Mouse (Mus musculus): ENCODE measurements around the gene Pdap1. TPM values are rescaled to one million over a fixed set of nuclear protein-coding genes. Genes with fewer than 3 reads are reported as not detected.
A peak's percentile ranks its signal among the peaks of the same experiment; 100 is the strongest.
"Not testable (repeated sequence)": the region's sequence is repeated elsewhere in the genome, so short reads cannot be mapped to it uniquely, and the experiment has no call there.

Pdap1 gene
- polyA plus RNA-seq, 1 experiment from 2014 or later = 96.3 TPM

DNA sequence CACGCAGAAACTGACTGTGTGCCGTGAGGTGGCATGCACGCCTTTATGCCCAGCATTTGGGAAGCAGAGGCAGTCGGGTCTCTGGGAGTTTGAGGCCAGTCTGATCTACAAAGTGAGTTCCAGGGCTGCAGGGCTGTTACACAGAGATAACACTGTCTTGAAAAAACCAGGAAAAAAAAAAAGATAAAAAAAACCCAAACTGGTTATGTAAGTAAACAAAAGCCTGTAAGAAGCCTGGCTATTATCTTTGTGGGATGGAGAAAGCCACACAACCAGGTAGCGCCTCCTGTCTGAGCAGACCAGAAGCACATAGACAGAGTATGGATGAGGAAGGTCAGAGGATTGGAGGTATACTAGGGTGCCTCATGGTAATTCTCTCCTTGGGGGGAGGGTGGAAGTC lies 12.7 kb upstream of the Pdap1 start:
- H3K4me2 ChIP-seq (ENCODE audit: low read length) = no peak overlapping the region
- no peak overlapping the region for H3K27ac ChIP-seq (ENCODE audit: low read length)
- H3K36me3 ChIP-seq (ENCODE audit: control insufficient read depth, insufficient read depth) = peaks cover 44% of the 10 kb centered on the region
- H3K9ac ChIP-seq (replicated peaks; ENCODE audit: low read depth, low read length) = no peak overlapping the region
- ATAC-seq = no peak
- H3K4me3 ChIP-seq (replicated peaks; ENCODE audit: low read length) = no peak overlapping the region
- WGBS = 94% methylated on average over 5 of the region's 5 CpGs
- H3K9me3 ChIP-seq (ENCODE audit: control insufficient read depth, low read length) = no peaks in the 10 kb centered on the region
- no peaks in the 10 kb centered on the region for H3K4me1 ChIP-seq (replicated peaks; ENCODE audit: control insufficient read depth, insufficient read depth, low read length)
- H3K27me3 ChIP-seq (replicated peaks; ENCODE audit: control insufficient read depth, insufficient read depth, low read length) = no peaks in the 10 kb centered on the region

DNA sequence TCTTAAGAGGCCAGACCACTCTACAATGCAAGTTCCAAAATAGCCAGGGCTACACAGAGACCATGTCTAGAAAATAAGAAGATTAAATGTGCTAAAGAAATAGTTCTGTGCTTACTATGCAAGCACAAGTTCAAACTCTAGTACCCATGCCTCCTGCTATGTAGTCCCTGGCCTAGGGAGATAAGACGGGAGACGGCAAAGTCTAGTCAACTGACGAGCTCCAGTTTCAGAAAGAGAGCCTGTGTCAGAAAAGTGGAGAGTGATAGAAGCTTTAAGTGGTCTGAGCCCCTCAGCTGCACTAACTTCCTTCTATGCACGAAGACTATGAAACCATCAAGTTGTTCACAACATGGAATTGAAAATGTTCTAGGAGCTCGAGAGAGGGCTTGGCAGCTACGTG lies 9.3 kb upstream of the Pdap1 start:
- Histone ChIP-seq H3K27ac (ENCODE audit: low read length) (no peak overlapping the region), H3K4me1 (replicated peaks; ENCODE audit: control insufficient read depth, insufficient read depth, low read length) (no peaks in the 10 kb centered on the region), H3K4me3 (replicated peaks; ENCODE audit: low read length) (no peak overlapping the region), H3K27me3 (replicated peaks; ENCODE audit: control insufficient read depth, insufficient read depth, low read length) (no peaks in the 10 kb centered on the region), H3K9me3 (ENCODE audit: control insufficient read depth, low read length) (no peaks in the 10 kb centered on the region), H3K36me3 (ENCODE audit: control insufficient read depth, insufficient read depth) (peaks cover 57% of the 10 kb centered on the region), H3K4me2 (ENCODE audit: low read length) (no peak overlapping the region), H3K9ac (replicated peaks; ENCODE audit: low read depth, low read length) (no peak overlapping the region)
- no peak for ATAC-seq
- WGBS = 91% methylated on average over 6 of the region's 6 CpGs

DNA sequence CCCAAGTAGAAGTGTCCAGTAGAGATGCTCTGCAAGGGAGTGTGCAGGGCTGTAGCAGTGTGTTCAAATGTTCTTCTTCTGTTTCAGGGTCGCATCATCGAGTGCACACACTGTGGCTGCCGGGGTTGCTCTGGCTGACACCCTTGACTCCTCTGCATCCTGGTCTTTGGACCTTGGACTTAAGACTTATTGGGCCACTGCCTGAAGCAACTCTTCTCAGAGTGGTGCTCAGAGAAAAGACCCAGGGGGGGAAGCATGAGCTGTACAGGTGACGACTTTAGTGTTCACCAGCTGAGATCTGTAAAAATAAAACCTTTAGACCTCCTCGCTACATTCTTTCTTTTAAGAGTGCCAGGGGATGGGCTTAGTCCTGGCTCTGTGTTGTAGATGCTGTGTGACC lies 7.7 kb upstream of the Pdap1 start:
- H3K27ac ChIP-seq (ENCODE audit: low read length) = no peak overlapping the region
- H3K4me3 ChIP-seq (replicated peaks; ENCODE audit: low read length) = no peak overlapping the region
- H3K9ac ChIP-seq (replicated peaks; ENCODE audit: low read depth, low read length) = no peak overlapping the region
- H3K27me3 ChIP-seq (replicated peaks; ENCODE audit: control insufficient read depth, insufficient read depth, low read length) = no peaks in the 10 kb centered on the region
- H3K4me1 ChIP-seq (replicated peaks; ENCODE audit: control insufficient read depth, insufficient read depth, low read length) = no peaks in the 10 kb centered on the region
- ATAC-seq = no peak
- H3K36me3 ChIP-seq (ENCODE audit: control insufficient read depth, insufficient read depth) = peaks cover 66% of the 10 kb centered on the region
- H3K9me3 ChIP-seq (ENCODE audit: control insufficient read depth, low read length) = no peaks in the 10 kb centered on the region
- WGBS = 95% methylated on average over 5 of the region's 5 CpGs
- H3K4me2 ChIP-seq (ENCODE audit: low read length) = no peak overlapping the region

DNA sequence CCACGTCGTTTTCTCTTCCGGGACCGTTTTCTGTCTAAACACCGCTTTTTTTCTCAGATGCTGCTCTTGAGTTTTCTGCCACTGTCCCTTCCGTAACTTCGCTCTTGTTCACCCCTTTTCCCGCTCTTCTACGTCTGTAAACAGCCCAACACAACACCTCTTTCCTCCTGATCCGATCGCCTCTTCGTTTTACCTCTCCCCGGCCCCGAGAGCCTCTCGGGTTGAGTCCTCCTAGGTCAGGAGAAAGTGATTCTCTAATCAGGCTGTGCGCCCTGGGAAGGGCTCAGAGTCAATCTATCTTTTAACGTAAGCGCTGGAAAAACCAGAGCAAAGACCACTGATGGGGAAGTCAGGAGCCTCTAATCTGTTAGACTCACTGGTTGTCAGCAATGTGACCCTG lies 573 bp upstream of the Pdap1 start:
- H3K4me2 ChIP-seq (ENCODE audit: low read length) = peak overlapping the region; percentile 99
- H3K36me3 ChIP-seq (ENCODE audit: control insufficient read depth, insufficient read depth) = peaks cover 36% of the 10 kb centered on the region
- H3K4me1 ChIP-seq (replicated peaks; ENCODE audit: control insufficient read depth, insufficient read depth, low read length) = peaks cover 21% of the 10 kb centered on the region
- 0 out of 2 replicates have a peak, but pooled peaks have one; percentile 1 for ATAC-seq
- peak overlapping the region; percentile 89 for H3K9ac ChIP-seq (replicated peaks; ENCODE audit: low read depth, low read length)
- H3K27ac ChIP-seq (ENCODE audit: low read length) = peak overlapping the region; percentile 96
- peak overlapping the region; percentile 73 for H3K4me3 ChIP-seq (replicated peaks; ENCODE audit: low read length)
- 1% methylated on average over 18 of the region's 18 CpGs for WGBS
- no peaks in the 10 kb centered on the region for H3K27me3 ChIP-seq (replicated peaks; ENCODE audit: control insufficient read depth, insufficient read depth, low read length)
- H3K9me3 ChIP-seq (ENCODE audit: control insufficient read depth, low read length) = no peaks in the 10 kb centered on the region

DNA sequence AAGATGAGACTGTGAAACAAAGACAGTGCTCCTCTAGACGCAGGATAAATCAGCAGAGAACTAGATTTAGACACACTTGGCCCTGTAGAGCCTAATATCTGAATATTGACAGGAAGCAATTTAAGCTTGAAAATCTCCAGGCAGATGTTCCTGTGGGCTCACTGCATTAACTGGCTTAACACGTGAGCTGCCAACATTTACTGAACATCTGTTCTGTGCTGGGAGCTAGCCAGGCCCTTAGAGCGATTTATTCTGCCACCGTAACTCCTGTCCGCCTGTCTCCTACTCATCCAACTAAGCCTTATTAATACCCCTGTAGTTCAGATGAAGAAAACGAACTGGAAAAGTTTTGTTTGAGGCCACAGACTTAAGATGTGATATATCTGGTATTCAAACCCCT lies 1.2 kb downstream of the Pdap1 start:
- H3K27ac ChIP-seq (ENCODE audit: low read length) = no peak overlapping the region
- WGBS = 13% methylated on average over 6 of the region's 6 CpGs

DNA sequence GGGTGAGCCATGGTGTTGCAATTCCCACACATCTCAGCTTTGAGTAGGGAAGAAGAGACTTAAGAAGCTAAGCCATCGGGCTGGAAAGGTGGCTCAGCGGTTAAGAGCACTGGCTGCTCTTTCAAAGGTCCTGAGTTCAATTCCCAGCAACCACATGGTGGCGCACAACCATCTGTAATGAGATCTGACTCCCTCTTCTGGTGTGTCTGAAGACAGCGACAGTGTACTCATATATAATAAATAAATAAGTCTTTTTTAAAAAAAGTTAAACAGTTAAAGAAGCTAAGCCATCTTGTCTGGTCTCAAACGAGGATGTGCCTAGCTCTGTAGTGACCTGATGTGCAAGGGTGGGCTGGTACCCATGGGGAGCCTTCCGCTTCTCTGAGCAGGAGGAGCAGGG lies 6.8 kb downstream of the Pdap1 start:
- H3K27me3 ChIP-seq (replicated peaks; ENCODE audit: control insufficient read depth, insufficient read depth, low read length); H3K9ac ChIP-seq (replicated peaks; ENCODE audit: low read depth, low read length); H3K4me1 ChIP-seq (replicated peaks; ENCODE audit: control insufficient read depth, insufficient read depth, low read length); H3K4me2 ChIP-seq (ENCODE audit: low read length); H3K27ac ChIP-seq (ENCODE audit: low read length); ATAC-seq; H3K9me3 ChIP-seq (ENCODE audit: control insufficient read depth, low read length); H3K4me3 ChIP-seq (replicated peaks; ENCODE audit: low read length): not testable (repeated sequence)
- H3K36me3 ChIP-seq (ENCODE audit: control insufficient read depth, insufficient read depth) = peaks cover 70% of the 10 kb centered on the region
- 86% methylated on average over 6 of the region's 6 CpGs for WGBS

More for the DNA sequence above, 1.2 kb downstream of the Pdap1 start:
- peaks cover 37% of the 10 kb centered on the region for H3K36me3 ChIP-seq (ENCODE audit: control insufficient read depth, insufficient read depth)
- no peaks in the 10 kb centered on the region for H3K9me3 ChIP-seq (ENCODE audit: control insufficient read depth, low read length)
- peaks cover 21% of the 10 kb centered on the region for H3K4me1 ChIP-seq (replicated peaks; ENCODE audit: control insufficient read depth, insufficient read depth, low read length)
- peak overlapping the region; percentile 89 for H3K9ac ChIP-seq (replicated peaks; ENCODE audit: low read depth, low read length)
- peak overlapping the region; percentile 73 for H3K4me3 ChIP-seq (replicated peaks; ENCODE audit: low read length)
- ATAC-seq = no peak
- H3K4me2 ChIP-seq (ENCODE audit: low read length) = peak overlapping the region; percentile 91
- H3K27me3 ChIP-seq (replicated peaks; ENCODE audit: control insufficient read depth, insufficient read depth, low read length) = no peaks in the 10 kb centered on the region

DNA sequence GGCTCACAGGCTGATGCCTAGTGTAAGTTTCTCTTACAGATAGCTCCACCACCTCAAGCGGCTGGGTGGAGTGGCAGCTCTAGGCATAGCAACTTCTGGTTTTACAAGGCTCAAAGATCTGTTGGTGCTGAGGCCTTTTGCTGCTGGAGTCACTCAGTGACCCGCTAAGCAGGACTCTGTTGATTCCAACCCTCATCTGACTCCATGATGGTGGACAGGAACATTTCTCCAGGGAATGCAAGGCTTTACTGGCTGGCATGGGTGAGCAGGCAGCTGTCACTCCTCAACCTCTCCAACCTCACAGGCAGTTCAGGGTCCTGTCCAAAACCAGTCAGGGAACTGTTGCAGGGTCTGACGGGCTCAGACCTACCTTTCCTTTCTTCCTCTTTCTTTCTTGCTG lies 9.0 kb downstream of the Pdap1 start:
- no peaks in the 10 kb centered on the region for H3K9me3 ChIP-seq (ENCODE audit: control insufficient read depth, low read length)
- no peak overlapping the region for H3K4me3 ChIP-seq (replicated peaks; ENCODE audit: low read length)
- no peak overlapping the region for H3K27ac ChIP-seq (ENCODE audit: low read length)
- no peak overlapping the region for H3K4me2 ChIP-seq (ENCODE audit: low read length)
- ATAC-seq = no peak
- 90% methylated on average over 3 of the region's 3 CpGs for WGBS
- no peaks in the 10 kb centered on the region for H3K4me1 ChIP-seq (replicated peaks; ENCODE audit: control insufficient read depth, insufficient read depth, low read length)
- H3K36me3 ChIP-seq (ENCODE audit: control insufficient read depth, insufficient read depth) = peaks cover 65% of the 10 kb centered on the region
- H3K27me3 ChIP-seq (replicated peaks; ENCODE audit: control insufficient read depth, insufficient read depth, low read length) = no peaks in the 10 kb centered on the region
- H3K9ac ChIP-seq (replicated peaks; ENCODE audit: low read depth, low read length) = no peak overlapping the region

DNA sequence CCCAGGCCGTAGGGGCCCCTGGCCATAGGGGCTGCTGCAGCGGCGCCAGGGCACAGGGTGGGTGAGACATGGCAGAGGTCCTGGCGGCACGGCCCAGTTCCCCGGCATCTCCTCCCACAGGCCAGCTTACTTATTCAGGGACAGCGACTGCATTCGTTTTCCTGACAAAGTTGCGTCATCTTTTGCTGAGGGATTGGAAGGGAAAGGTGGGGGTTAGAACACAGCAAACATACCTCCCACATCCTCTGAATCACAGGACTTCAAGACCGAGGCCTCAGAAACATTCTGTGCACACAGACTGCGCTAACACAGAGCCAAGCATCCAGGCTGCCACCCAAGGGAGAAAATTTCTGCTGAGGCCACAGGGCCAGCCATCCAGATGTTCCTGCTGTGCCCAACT lies 9.8 kb downstream of the Pdap1 start:
- Histone ChIP-seq H3K9me3 (ENCODE audit: control insufficient read depth, low read length) (no peaks in the 10 kb centered on the region), H3K36me3 (ENCODE audit: control insufficient read depth, insufficient read depth) (peaks cover 64% of the 10 kb centered on the region), H3K4me2 (ENCODE audit: low read length) (no peak overlapping the region), H3K4me1 (replicated peaks; ENCODE audit: control insufficient read depth, insufficient read depth, low read length) (no peaks in the 10 kb centered on the region), H3K27me3 (replicated peaks; ENCODE audit: control insufficient read depth, insufficient read depth, low read length) (no peaks in the 10 kb centered on the region), H3K27ac (ENCODE audit: low read length) (no peak overlapping the region), H3K9ac (replicated peaks; ENCODE audit: low read depth, low read length) (no peak overlapping the region), H3K4me3 (replicated peaks; ENCODE audit: low read length) (no peak overlapping the region)
- ATAC-seq = no peak
- 91% methylated on average over 11 of the region's 11 CpGs for WGBS

DNA sequence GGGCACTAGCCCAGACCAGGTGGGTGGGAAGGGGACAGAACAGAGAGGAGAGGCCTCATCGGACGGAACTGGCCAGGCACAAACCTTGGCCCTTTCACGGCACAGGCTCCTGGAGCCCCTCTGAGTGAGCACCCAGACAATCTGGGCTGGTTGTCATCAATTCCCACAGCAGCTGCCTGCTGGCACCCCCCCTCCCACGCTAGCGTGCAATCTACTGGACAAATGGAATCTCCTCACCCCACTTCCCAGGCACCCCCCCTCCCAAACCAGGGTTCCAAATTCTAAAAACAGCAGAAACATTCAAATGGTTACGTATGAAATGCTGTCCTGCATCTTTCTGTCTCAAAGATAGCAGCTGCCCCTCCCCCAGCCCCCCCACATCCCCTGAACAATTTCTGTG lies 10.3 kb downstream of the Pdap1 start:
- ATAC-seq; H3K4me1 ChIP-seq (replicated peaks; ENCODE audit: control insufficient read depth, insufficient read depth, low read length); H3K4me2 ChIP-seq (ENCODE audit: low read length); H3K4me3 ChIP-seq (replicated peaks; ENCODE audit: low read length); H3K9ac ChIP-seq (replicated peaks; ENCODE audit: low read depth, low read length); H3K9me3 ChIP-seq (ENCODE audit: control insufficient read depth, low read length); H3K27me3 ChIP-seq (replicated peaks; ENCODE audit: control insufficient read depth, insufficient read depth, low read length); H3K27ac ChIP-seq (ENCODE audit: low read length): not testable (repeated sequence)
- 97% methylated on average over 6 of the region's 6 CpGs for WGBS
- peaks cover 62% of the 10 kb centered on the region for H3K36me3 ChIP-seq (ENCODE audit: control insufficient read depth, insufficient read depth)

DNA sequence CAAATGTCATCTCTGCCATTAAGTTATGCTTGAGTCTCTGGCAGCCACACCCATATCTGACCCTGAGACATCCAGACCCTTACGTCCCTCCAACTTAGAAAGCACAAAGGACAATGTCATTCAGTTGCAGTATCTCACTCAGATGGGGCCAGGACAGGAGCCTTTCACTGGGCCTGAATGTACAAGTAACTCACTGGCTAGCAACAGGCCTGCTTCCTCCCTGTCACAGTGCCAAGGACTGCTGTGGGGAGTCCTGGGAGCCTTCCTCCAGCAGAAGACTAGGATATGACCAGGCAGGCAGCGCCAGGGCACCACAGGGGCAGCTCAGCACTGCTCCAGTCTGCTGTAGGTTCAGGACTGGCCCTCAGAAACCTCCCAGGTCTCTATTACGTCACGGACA lies 10.9 kb downstream of the Pdap1 start:
- Histone ChIP-seq H3K9ac (replicated peaks; ENCODE audit: low read depth, low read length) (no peak overlapping the region), H3K27me3 (replicated peaks; ENCODE audit: control insufficient read depth, insufficient read depth, low read length) (no peaks in the 10 kb centered on the region), H3K27ac (ENCODE audit: low read length) (no peak overlapping the region), H3K4me2 (ENCODE audit: low read length) (no peak overlapping the region), H3K9me3 (ENCODE audit: control insufficient read depth, low read length) (no peaks in the 10 kb centered on the region), H3K4me3 (replicated peaks; ENCODE audit: low read length) (no peak overlapping the region), H3K4me1 (replicated peaks; ENCODE audit: control insufficient read depth, insufficient read depth, low read length) (no peaks in the 10 kb centered on the region), H3K36me3 (ENCODE audit: control insufficient read depth, insufficient read depth) (peaks cover 56% of the 10 kb centered on the region)
- WGBS = 99% methylated on average over 4 of the region's 4 CpGs
- no peak for ATAC-seq
